Mouse (Mus musculus): ENCODE measurements around the gene Celf2. TPM values are rescaled to one million over a fixed set of nuclear protein-coding genes. Genes with fewer than 3 reads are reported as not detected.
"Not testable (repeated sequence)": the region's sequence is repeated elsewhere in the genome, so short reads cannot be mapped to it uniquely, and the experiment has no call there.

Celf2 gene
- total RNA-seq (2014; rRNA removed) = 184 and 205 TPM in 2 replicates
- 132 and 185 TPM in 2 replicates for polyA plus RNA-seq (2015; fragmentation: Nextera tagmentation; extraction: Ambion mirVana)

- not testable (repeated sequence) for H3K9ac ChIP-seq; DNase-seq; H3K4me2 ChIP-seq (ENCODE audit: low read depth); H3K36me3 ChIP-seq (ENCODE audit: insufficient read depth); H3K27ac ChIP-seq (ENCODE audit: low read depth, low read length); H3K4me3 ChIP-seq (ENCODE audit: low read depth, low read length); H3K9me3 ChIP-seq (ENCODE audit: low read length); ATAC-seq; H3K4me1 ChIP-seq (ENCODE audit: insufficient read depth); H3K27me3 ChIP-seq (ENCODE audit: insufficient read depth, low read length)
- 95% methylated on average over 9 of the region's 9 CpGs for WGBS
Observed at GRCm38 (mm10) chr2:7509463-7509862, at the start of gene Celf2. Gene Celf2 (minus strand): TSS chr2:7509563.

DNA sequence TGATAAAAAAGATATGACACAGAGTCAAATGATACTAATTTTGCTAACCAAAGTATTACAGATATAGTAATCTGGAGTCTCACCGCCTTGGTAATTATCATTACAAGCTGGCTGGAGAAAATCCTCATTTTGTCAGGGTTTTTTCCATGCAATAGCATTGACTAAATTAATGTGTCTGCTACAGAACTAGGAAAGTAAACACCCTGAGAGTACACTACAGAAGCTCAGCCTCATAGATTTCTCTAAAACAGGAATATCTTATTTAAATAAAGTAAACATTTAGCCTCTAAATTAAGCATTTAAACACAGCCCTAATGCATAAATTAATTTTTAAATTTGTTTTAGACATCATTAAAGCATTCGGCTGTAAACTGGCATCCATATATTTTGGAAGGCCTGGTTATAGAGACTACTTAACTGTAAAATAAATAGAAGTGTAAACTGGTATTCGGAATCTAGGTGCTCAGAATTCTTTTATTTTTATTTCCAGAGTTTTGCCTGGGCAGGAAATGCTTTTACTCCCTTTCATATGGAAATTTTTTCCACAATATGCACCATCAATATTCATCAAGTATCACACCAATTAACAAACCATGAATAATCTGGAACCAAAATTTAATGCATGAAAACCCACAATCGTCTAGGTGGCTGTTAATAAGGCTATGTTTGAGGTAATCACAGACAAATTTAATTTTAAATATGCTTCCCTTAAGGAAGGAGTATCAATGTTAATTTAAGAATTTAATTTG lies 46.0 kb upstream of the Celf2 start:
- ATAC-seq (no peak), DNase-seq (no peak)
- Histone ChIP-seq H3K27me3 (ENCODE audit: insufficient read depth, low read length) (no peaks in the 10 kb centered on the region), H3K27ac (ENCODE audit: low read depth, low read length) (no peak overlapping the region), H3K9me3 (ENCODE audit: low read length) (no peaks in the 10 kb centered on the region), H3K4me3 (ENCODE audit: low read depth, low read length) (no peak overlapping the region), H3K4me1 (ENCODE audit: insufficient read depth) (no peaks in the 10 kb centered on the region), H3K9ac (no peak overlapping the region), H3K4me2 (ENCODE audit: low read depth) (no peak overlapping the region), H3K36me3 (ENCODE audit: insufficient read depth) (no peaks in the 10 kb centered on the region)
- WGBS = 29% methylated on average over 4 of the region's 4 CpGs
- no peak for TF ChIP-seq CTCF (IDR thresholded peaks at IDR 0.05; ENCODE audit: low read depth)

- no peak for ATAC-seq
- Histone ChIP-seq H3K9ac (no peak overlapping the region), H3K4me2 (ENCODE audit: low read depth) (no peak overlapping the region), H3K4me1 (ENCODE audit: insufficient read depth) (no peaks in the 10 kb centered on the region), H3K27ac (ENCODE audit: low read depth, low read length) (no peak overlapping the region), H3K36me3 (ENCODE audit: insufficient read depth) (no peaks in the 10 kb centered on the region), H3K27me3 (ENCODE audit: insufficient read depth, low read length) (no peaks in the 10 kb centered on the region), H3K4me3 (ENCODE audit: low read depth, low read length) (no peak overlapping the region), H3K9me3 (ENCODE audit: low read length) (no peaks in the 10 kb centered on the region)
- WGBS = 42% methylated on average over 1 of the region's 1 CpGs
- no peak for TF ChIP-seq CTCF (IDR thresholded peaks at IDR 0.05; ENCODE audit: low read depth)
- DNase-seq = no peak
Observed at GRCm38 (mm10) chr2:7554601-7555000, 45.2 kb upstream of the Celf2 start.

- Histone ChIP-seq H3K4me1 (ENCODE audit: insufficient read depth) (peaks cover 4% of the 10 kb centered on the region; the same call in 1 of the 2 replicates), H3K27me3 (ENCODE audit: insufficient read depth, low read length) (no peaks in the 10 kb centered on the region), H3K36me3 (ENCODE audit: insufficient read depth) (no peaks in the 10 kb centered on the region), H3K4me3 (ENCODE audit: low read depth, low read length) (no peak overlapping the region), H3K27ac (ENCODE audit: low read depth, low read length) (no peak overlapping the region), H3K9me3 (ENCODE audit: low read length) (no peaks in the 10 kb centered on the region), H3K9ac (no peak overlapping the region), H3K4me2 (ENCODE audit: low read depth) (no peak overlapping the region)
- 51% methylated on average over 3 of the region's 3 CpGs for WGBS
- TF ChIP-seq CTCF (IDR thresholded peaks at IDR 0.05; ENCODE audit: low read depth) = no peak
- ATAC-seq (no peak), DNase-seq (no peak)
Observed at GRCm38 (mm10) chr2:7552887-7553286, 43.5 kb upstream of the Celf2 start.

GRCm38 (mm10) chr2:7548886-7549285 lies 39.5 kb upstream of the Celf2 start:
- H3K9ac ChIP-seq = no peak overlapping the region
- H3K4me2 ChIP-seq (ENCODE audit: low read depth) = no peak overlapping the region
- H3K27me3 ChIP-seq (ENCODE audit: insufficient read depth, low read length) = no peaks in the 10 kb centered on the region
- peak overlapping the region; percentile 64 for H3K27ac ChIP-seq (ENCODE audit: low read depth, low read length)
- DNase-seq (peak; percentile 27), ATAC-seq (no peak)
- WGBS = 36% methylated on average over 4 of the region's 4 CpGs
- H3K4me3 ChIP-seq (ENCODE audit: low read depth, low read length) = no peak overlapping the region
- H3K4me1 ChIP-seq (ENCODE audit: insufficient read depth) = peaks cover 4% of the 10 kb centered on the region; the same call in 1 of the 2 replicates
- no peak for TF ChIP-seq CTCF (IDR thresholded peaks at IDR 0.05; ENCODE audit: low read depth)
- H3K36me3 ChIP-seq (ENCODE audit: insufficient read depth) = no peaks in the 10 kb centered on the region
- no peaks in the 10 kb centered on the region for H3K9me3 ChIP-seq (ENCODE audit: low read length)

DNA sequence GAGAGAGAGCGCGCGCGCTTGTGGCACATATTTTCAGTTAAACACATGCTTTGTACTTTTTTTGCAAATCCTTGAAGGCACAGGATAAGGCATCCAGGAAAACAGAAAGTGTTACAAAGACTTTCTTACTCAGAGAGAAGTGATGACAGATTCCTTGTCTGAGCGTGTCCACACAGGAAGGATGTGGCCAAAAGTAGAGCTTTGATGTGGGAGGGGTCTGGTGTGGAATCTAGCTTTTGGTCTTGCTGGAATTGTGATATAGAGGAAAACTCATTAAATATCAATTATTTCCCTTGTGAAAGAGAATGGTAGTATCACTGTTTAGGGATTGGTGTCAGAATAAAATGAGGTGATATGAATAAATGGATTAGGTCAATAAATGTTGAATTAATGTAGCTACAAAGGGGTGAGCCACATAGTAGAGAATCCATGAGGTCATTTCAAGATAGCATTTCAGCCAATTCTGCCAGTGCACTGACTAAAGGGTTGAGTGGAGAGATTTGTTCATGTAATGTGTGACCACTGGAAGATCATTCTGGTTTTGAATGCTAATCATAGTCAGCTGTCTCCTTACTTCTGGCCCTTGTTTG lies 25.3 kb upstream of the Celf2 start:
- Histone ChIP-seq H3K27ac (ENCODE audit: low read depth, low read length) (no peak overlapping the region), H3K4me3 (ENCODE audit: low read depth, low read length) (no peak overlapping the region), H3K27me3 (ENCODE audit: insufficient read depth, low read length) (no peaks in the 10 kb centered on the region), H3K9me3 (ENCODE audit: low read length) (no peaks in the 10 kb centered on the region), H3K4me1 (ENCODE audit: insufficient read depth) (0 out of 2 replicates have a peak, but pooled peaks cover 1% of the 10 kb centered on the region), H3K9ac (no peak overlapping the region), H3K36me3 (ENCODE audit: insufficient read depth) (no peaks in the 10 kb centered on the region), H3K4me2 (ENCODE audit: low read depth) (no peak overlapping the region)
- 87% methylated on average over 5 of the region's 5 CpGs for WGBS
- no peak for ATAC-seq
- DNase-seq = no peak
- no peak for TF ChIP-seq CTCF (IDR thresholded peaks at IDR 0.05; ENCODE audit: low read depth)

DNA sequence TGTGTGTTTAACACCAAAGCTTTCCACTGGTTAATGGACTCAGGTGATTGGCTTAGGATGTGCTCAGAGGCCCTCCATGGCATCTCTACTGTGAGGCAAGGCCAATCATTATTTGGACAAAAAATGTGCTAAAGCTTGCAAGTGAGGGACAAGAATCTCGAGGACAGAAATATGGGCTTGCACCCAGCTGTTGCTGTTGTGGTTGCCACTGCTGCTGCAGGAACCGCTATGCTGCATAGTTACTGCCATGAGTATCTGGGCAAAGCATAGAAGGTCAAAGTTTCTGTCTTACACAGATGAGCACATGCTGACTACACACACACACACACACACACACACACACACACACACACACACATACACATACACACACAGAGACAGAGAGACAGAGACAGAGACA lies 24.8 kb upstream of the Celf2 start:
- TF ChIP-seq CTCF (IDR thresholded peaks at IDR 0.05; ENCODE audit: low read depth) = no peak
- ATAC-seq = no peak
- H3K27me3 ChIP-seq (ENCODE audit: insufficient read depth, low read length) = no peaks in the 10 kb centered on the region
- no peaks in the 10 kb centered on the region for H3K36me3 ChIP-seq (ENCODE audit: insufficient read depth)
- H3K4me2 ChIP-seq (ENCODE audit: low read depth) = no peak overlapping the region
- H3K9me3 ChIP-seq (ENCODE audit: low read length) = no peaks in the 10 kb centered on the region
- H3K4me1 ChIP-seq (ENCODE audit: insufficient read depth) = 0 out of 2 replicates have a peak, but pooled peaks cover 4% of the 10 kb centered on the region
- H3K9ac ChIP-seq = no peak overlapping the region
- H3K4me3 ChIP-seq (ENCODE audit: low read depth, low read length) = no peak overlapping the region
- H3K27ac ChIP-seq (ENCODE audit: low read depth, low read length) = no peak overlapping the region
- 78% methylated on average over 2 of the region's 2 CpGs for WGBS
- no peak for DNase-seq
